Mouse (Mus musculus): ENCODE measurements around the gene Hoxa7.

DNA sequence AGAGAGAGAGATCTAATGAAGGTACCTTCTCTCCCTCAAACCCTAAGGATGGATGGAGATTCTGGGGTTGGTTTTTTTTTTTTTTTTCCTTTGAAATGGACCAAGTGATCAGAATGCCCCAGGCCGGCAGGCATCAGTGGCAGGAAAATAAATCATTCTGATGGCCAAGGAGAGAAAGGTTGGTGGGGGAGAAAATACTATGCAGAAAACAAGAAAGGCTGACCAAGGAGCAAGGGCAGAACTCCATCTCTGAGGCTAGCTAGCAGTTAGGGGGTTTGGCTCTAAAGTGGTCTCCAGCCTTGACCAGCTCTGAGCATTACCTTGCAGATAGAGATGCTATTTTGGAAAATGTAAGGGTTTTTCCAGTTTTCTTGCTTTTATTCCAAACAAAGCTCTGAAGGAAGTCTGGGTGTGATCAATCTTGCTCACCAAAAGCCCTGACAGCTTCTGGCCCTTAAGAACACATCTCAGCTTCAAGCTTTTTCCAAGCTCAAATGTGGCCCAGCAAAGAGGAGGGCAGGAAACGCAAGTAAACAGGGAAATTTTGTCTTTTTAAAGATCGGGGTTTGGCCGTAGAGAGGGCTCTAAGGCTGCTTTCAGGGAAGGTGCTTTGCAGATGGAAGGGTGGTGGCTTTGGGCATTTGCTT lies 55.1 kb downstream of the Hoxa7 start:
- TF ChIP-seq CTCF (IDR thresholded peaks at IDR 0.05) (no peak), POLR2A (IDR thresholded peaks at IDR 0.05; ENCODE audit: insufficient read depth, low read depth, low read length) (no peak)
